Comparison of ENCODE assay signal across 37 mouse cellular contexts in genomic region chr7:30796790-30797189, GRCm38 (mm10). TPM values are rescaled to one million over a fixed set of nuclear protein-coding genes. Genes with fewer than 3 reads are reported as not detected.
A peak's percentile ranks its signal among the peaks of the same experiment; 100 is the strongest.
DNase-seq lines count a peak whose midpoint lies in the region; ATAC-seq and TF ChIP-seq lines count a peak whose summit lies in the region.
"Had no signal": no experiment of that assay in that cellular context is flagged by ENCODE, and none has a peak within 500 bp of the region (broad histone marks: within the 10 kb centered on the region; RNA-seq: fewer than 3 reads in every experiment).

No protein-coding gene starts in this region.

- no peak overlapping the region for H3K4me2 ChIP-seq in hindbrain, postnatal 0 days (ENCODE audit: low read depth, low read length)
- no peak overlapping the region for H3K4me2 ChIP-seq in hindbrain, embryonic 11.5 days (replicated peaks; ENCODE audit: low read depth, low read length)
- H3K4me2 ChIP-seq: embryonic facial prominence, embryonic 13.5 days; forebrain, embryonic 12.5 days; hindbrain, embryonic 12.5 days; limb, embryonic 12.5 days; liver, embryonic 11.5 days; lung, embryonic 15.5 days; midbrain, embryonic 15.5 days; neural tube, embryonic 15.5 days had no signal

- no peaks in the 10 kb centered on the region for H3K36me3 ChIP-seq in hindbrain, postnatal 0 days (ENCODE audit: insufficient read depth, low read length)
- H3K36me3 ChIP-seq in hindbrain, embryonic 11.5 days (ENCODE audit: control insufficient read depth, insufficient read depth, low read length) = no peaks in the 10 kb centered on the region
- H3K36me3 ChIP-seq: embryonic facial prominence, embryonic 13.5 days; forebrain, embryonic 12.5 days; hindbrain, embryonic 12.5 days; limb, embryonic 12.5 days; lung, embryonic 15.5 days; midbrain, embryonic 10.5 days; midbrain, embryonic 15.5 days; neural tube, embryonic 15.5 days had no signal

- H3K27me3 ChIP-seq in hindbrain, postnatal 0 days (ENCODE audit: insufficient read depth, low read length) = no peaks in the 10 kb centered on the region
- H3K27me3 ChIP-seq in hindbrain, embryonic 11.5 days (ENCODE audit: control insufficient read depth, insufficient read depth, low read length) = no peaks in the 10 kb centered on the region
- H3K27me3 ChIP-seq: embryonic facial prominence, embryonic 13.5 days; hindbrain, embryonic 12.5 days; limb, embryonic 12.5 days; lung, embryonic 15.5 days; midbrain, embryonic 15.5 days; neural tube, embryonic 15.5 days had no signal

- WGBS in hindbrain, postnatal 0 days = 87% methylated on average over 1 of the region's 1 CpGs
- WGBS in hindbrain, embryonic 11.5 days = 82% methylated on average over 1 of the region's 1 CpGs

- no peaks in the 10 kb centered on the region for H3K9me3 ChIP-seq in hindbrain, postnatal 0 days (ENCODE audit: low read length)
- H3K9me3 ChIP-seq in hindbrain, embryonic 11.5 days (ENCODE audit: control insufficient read depth, low read length) = no peaks in the 10 kb centered on the region
- H3K9me3 ChIP-seq: hindbrain, embryonic 12.5 days; lung, embryonic 15.5 days; neural tube, embryonic 15.5 days had no signal

- H3K9ac ChIP-seq in hindbrain, postnatal 0 days (replicated peaks; ENCODE audit: low read length) = no peak overlapping the region
- H3K9ac ChIP-seq in hindbrain, embryonic 11.5 days (ENCODE audit: low read depth, low read length) = no peak overlapping the region
- H3K9ac ChIP-seq: embryonic facial prominence, embryonic 13.5 days; forebrain, embryonic 12.5 days; hindbrain, embryonic 12.5 days; limb, embryonic 12.5 days; lung, embryonic 15.5 days; midbrain, embryonic 15.5 days; neural tube, embryonic 15.5 days had no signal

- H3K4me1 ChIP-seq in hindbrain, postnatal 0 days (ENCODE audit: insufficient read depth, low read length) = no peaks in the 10 kb centered on the region
- no peaks in the 10 kb centered on the region for H3K4me1 ChIP-seq in hindbrain, embryonic 11.5 days (replicated peaks; ENCODE audit: control insufficient read depth, insufficient read depth, low read length)
- H3K4me1 ChIP-seq: embryonic facial prominence, embryonic 13.5 days; forebrain, embryonic 12.5 days; hindbrain, embryonic 12.5 days; limb, embryonic 12.5 days; lung, embryonic 15.5 days; midbrain, embryonic 10.5 days; midbrain, embryonic 15.5 days; neural tube, embryonic 15.5 days had no signal

- no peak overlapping the region for H3K4me3 ChIP-seq in hindbrain, postnatal 0 days (ENCODE audit: low read length)
- H3K4me3 ChIP-seq in hindbrain, embryonic 11.5 days (ENCODE audit: low read depth, low read length) = no peak overlapping the region
- H3K4me3 ChIP-seq: embryonic facial prominence, embryonic 13.5 days; forebrain, embryonic 12.5 days; hindbrain, embryonic 12.5 days; limb, embryonic 12.5 days; lung, embryonic 15.5 days; midbrain, embryonic 10.5 days; midbrain, embryonic 15.5 days; neural tube, embryonic 15.5 days had no signal

- TF ChIP-seq CTCF in hindbrain, postnatal 0 days (IDR thresholded peaks at IDR 0.05; ENCODE audit: low read depth) = no peak

- no peak overlapping the region for H3K27ac ChIP-seq in hindbrain, postnatal 0 days
- no peak overlapping the region for H3K27ac ChIP-seq in hindbrain, embryonic 11.5 days (ENCODE audit: low read depth, low read length)
- H3K27ac ChIP-seq: embryonic facial prominence, embryonic 13.5 days; forebrain, embryonic 12.5 days; hindbrain, embryonic 12.5 days; kidney, postnatal 0 days; limb, embryonic 12.5 days; lung, embryonic 15.5 days; midbrain, embryonic 10.5 days; midbrain, embryonic 15.5 days; neural tube, embryonic 15.5 days had no signal

- no peak for ATAC-seq in hindbrain, postnatal 0 days
- no peak for ATAC-seq in hindbrain, embryonic 11.5 days (ENCODE audit: low FRiP score)
- ATAC-seq: activated CD4-positive, CD25-positive, alpha-beta regulatory T cell, adult 4 months; intestine, embryonic 16.5 days; midbrain, embryonic 15.5 days had no signal

- peak; percentile 13 for DNase-seq in hindbrain, postnatal 0 days (ENCODE audit: low spot score)
- no peak for DNase-seq in hindbrain, embryonic 11.5 days (ENCODE audit: low spot score)
- peak; percentile 54 to 56 for DNase-seq in left cerebral cortex, postnatal 14 days (ENCODE audit: low spot score in 2 of 2)
- no peak for DNase-seq in left cerebral cortex, adult 8-10 months (ENCODE audit: low spot score in 2 of 2)
- peak; percentile 83 for DNase-seq in brain, adult 2 months (ENCODE audit: low read depth, low spot score)
- DNase-seq in layer of hippocampus, adult 9-11 months = peak; percentile 27
- no peak for DNase-seq in urinary bladder, postnatal 25 days (ENCODE audit: low spot score)
- DNase-seq in cerebellum, adult 8-10 months = no peak
- DNase-seq: adrenal gland, adult 2 months; adrenal gland, postnatal 36 days; B cell, adult 2 months; cerebellum, adult 9-10 months; cerebellum, postnatal 36 days; embryo, embryonic 11 days; gastrocnemius, postnatal 10 days; kidney, adult 8-10 months; kidney, postnatal 4 days; retina, postnatal 1 day; spleen, adult 18-20 months; thymus, postnatal 4 days had no signal

- intact Hi-C loops in left cerebral cortex, postnatal 14 days (cut with DNase I) = loop anchor here (10.0 kb wide), 1 partner anchor 58 kb away; the partner anchor contains the start of gene Ffar3

RNA-seq across cellular contexts. Expression of gene Krtdap, which starts 9.1 kb away (rescaled TPM):
- not detected in 2 replicates for total RNA-seq in hindbrain, postnatal 0 days (2014; rRNA removed)
- polyA plus RNA-seq in hindbrain, postnatal 0 days (2015; fragmentation: Nextera tagmentation; extraction: Ambion mirVana) = 0.66 and 1.8 TPM in 2 replicates
- not detected in 2 replicates for polyA plus RNA-seq in hindbrain, embryonic 11.5 days (2014; fragmentation: Nextera tagmentation; extraction: Ambion mirVana)
- total RNA-seq in left cerebral cortex, postnatal 14 days (2021) = not detected
- total RNA-seq in left cerebral cortex, adult 8-10 months (2022) = not detected
- total RNA-seq: adrenal gland, adult 2 months; heart, postnatal 25 days; megakaryocyte progenitor cell, adult 5-6 weeks had no signal
- polyA plus RNA-seq: activated CD4-positive, CD25-positive, alpha-beta regulatory T cell, adult 4 months; adrenal gland, adult 2 months; forebrain, embryonic 12.5 days; heart, embryonic 14.5 days; hindbrain, embryonic 12.5 days; limb, embryonic 12.5 days; liver, embryonic 11.5 days; midbrain, embryonic 10.5 days; testis, adult 2 months had no signal

RNA-seq across cellular contexts. Expression of gene Ffar2, which starts 26.8 kb away (rescaled TPM):
- total RNA-seq in hindbrain, postnatal 0 days (2014; rRNA removed) = 0.16 TPM in 1 of 2 replicates, not detected in the other
- polyA plus RNA-seq in hindbrain, postnatal 0 days (2015; fragmentation: Nextera tagmentation; extraction: Ambion mirVana) = 0.19 and 0.23 TPM in 2 replicates
- polyA plus RNA-seq in hindbrain, embryonic 11.5 days (2014; fragmentation: Nextera tagmentation; extraction: Ambion mirVana) = 0.20 TPM in 1 of 2 replicates, not detected in the other
- under 1 TPM in 1 of 2 experiments, not detected in 1; 0.17 TPM for total RNA-seq in left cerebral cortex, postnatal 14 days (2021)
- not detected for total RNA-seq in left cerebral cortex, adult 8-10 months (2022)
- polyA plus RNA-seq: embryonic facial prominence, embryonic 13.5 days; forebrain, embryonic 12.5 days; hindbrain, embryonic 12.5 days; limb, embryonic 12.5 days; midbrain, embryonic 10.5 days; midbrain, embryonic 15.5 days had no signal

RNA-seq across cellular contexts. Expression of gene Dmkn, which starts 33.2 kb away (rescaled TPM):
- 1.4 and 2.1 TPM in 2 replicates for total RNA-seq in hindbrain, postnatal 0 days (2014; rRNA removed)
- 3.9 and 5.8 TPM in 2 replicates for polyA plus RNA-seq in hindbrain, postnatal 0 days (2015; fragmentation: Nextera tagmentation; extraction: Ambion mirVana)
- polyA plus RNA-seq in hindbrain, embryonic 11.5 days (2014; fragmentation: Nextera tagmentation; extraction: Ambion mirVana) = 0.34 and 0.73 TPM in 2 replicates
- 1 to 10 TPM; 3.6 to 4.2 TPM for total RNA-seq in left cerebral cortex, postnatal 14 days (2021)
- total RNA-seq in left cerebral cortex, adult 8-10 months (2022) = 1 to 10 TPM; 4.1 to 5.2 (median 4.7) TPM
- polyA plus RNA-seq: forebrain, embryonic 12.5 days; limb, embryonic 12.5 days; liver, embryonic 11.5 days; midbrain, embryonic 10.5 days had no signal

RNA-seq across cellular contexts. Expression of gene Sbsn, which starts 45.5 kb away (rescaled TPM):
- 0.84 and 4.2 TPM in 2 replicates for total RNA-seq in hindbrain, postnatal 0 days (2014; rRNA removed)
- polyA plus RNA-seq in hindbrain, postnatal 0 days (2015; fragmentation: Nextera tagmentation; extraction: Ambion mirVana) = 2.9 and 3.0 TPM in 2 replicates
- 0.39 and 0.42 TPM in 2 replicates for polyA plus RNA-seq in hindbrain, embryonic 11.5 days (2014; fragmentation: Nextera tagmentation; extraction: Ambion mirVana)
- 10 to 100 TPM in 1 of 2 experiments, 1 to 10 TPM in 1; 5.5 to 10.0 TPM for total RNA-seq in left cerebral cortex, postnatal 14 days (2021)
- total RNA-seq in left cerebral cortex, adult 8-10 months (2022) = 10 to 100 TPM; 12.0 to 17.3 (median 13.7) TPM

RNA-seq across cellular contexts. Expression of gene Gapdhs, which starts 53.3 kb away (rescaled TPM):
- not detected in 2 replicates for total RNA-seq in hindbrain, postnatal 0 days (2014; rRNA removed)
- polyA plus RNA-seq in hindbrain, postnatal 0 days (2015; fragmentation: Nextera tagmentation; extraction: Ambion mirVana) = 0.32 and 0.69 TPM in 2 replicates
- polyA plus RNA-seq in hindbrain, embryonic 11.5 days (2014; fragmentation: Nextera tagmentation; extraction: Ambion mirVana) = 0.60 and 0.75 TPM in 2 replicates
- total RNA-seq in left cerebral cortex, postnatal 14 days (2021) = not detected
- not detected for total RNA-seq in left cerebral cortex, adult 8-10 months (2022)
- total RNA-seq: adrenal gland, adult 2 months; gastrocnemius, postnatal 10 days; heart, postnatal 25 days; megakaryocyte progenitor cell, adult 5-6 weeks had no signal
- polyA plus RNA-seq: activated CD4-positive, CD25-positive, alpha-beta regulatory T cell, adult 4 months; adrenal gland, adult 2 months; liver, embryonic 16.5 days had no signal

Comparison
In these comparisons a context has a peak if more than half of its experiments do, and no peak if none do; other contexts are left out.
1. DNase-seq: peak in hindbrain, postnatal 0 days (single experiment), left cerebral cortex, postnatal 14 days (2 of 2), brain, adult 2 months (single experiment) and layer of hippocampus, adult 9-11 months (single experiment); none in hindbrain, embryonic 11.5 days (single experiment), left cerebral cortex, adult 8-10 months (0 of 2), urinary bladder, postnatal 25 days (single experiment) and cerebellum, adult 8-10 months (single experiment).